Mouse (Mus musculus) MEL (cell line): ENCODE measurements around the gene Map3k3. TPM values are rescaled to one million over a fixed set of nuclear protein-coding genes. Genes with fewer than 3 reads are reported as not detected.

Source experiments
- DNase-seq: peaks from one replicate; pipeline ENCODE4 v3.0.0; 2011; ENCODE audit warnings: low read depth, low spot score
- H3K27ac ChIP-seq: 2 replicates; pipeline ENCODE4 v1.5.1; 2012; ENCODE audit warnings: low read depth, mild to moderate bottlenecking, control low read depth, low read length, moderate library complexity; ENCODE audit not compliant: control insufficient read depth
- H3K27me3 ChIP-seq, 2 experiments: fragments of 150-350 bp in 1 of 2; sonication (generic) in 1 of 2; 2 replicates each; pipeline ENCODE4 v1.6.1; 2012; ENCODE audit warnings: low read length in 2 of 2, mild to moderate bottlenecking in 2 of 2, improper control_type of control experiment in 1 of 2, moderate library complexity in 1 of 2; ENCODE audit not compliant: insufficient read depth in 2 of 2, control insufficient read depth in 1 of 2
- H3K36me3 ChIP-seq, 2 experiments: 2 replicates each; pipeline ENCODE4 v1.6.1; 2012 to 2014; ENCODE audit warnings: low read length in 2 of 2, improper control_type of control experiment in 1 of 2, inconsistent platforms in 1 of 2, mild to moderate bottlenecking in 1 of 2; ENCODE audit not compliant: insufficient read depth in 2 of 2, control insufficient read depth in 1 of 2
- H3K4me1 ChIP-seq, 2 experiments: fragments of 150-350 bp in 1 of 2; sonication (generic) in 1 of 2; 2 replicates each; pipeline ENCODE4 v1.6.1; 2012; ENCODE audit warnings: low read length in 2 of 2, improper control_type of control experiment in 1 of 2, mild to moderate bottlenecking in 1 of 2; ENCODE audit not compliant: insufficient read depth in 2 of 2, control insufficient read depth in 1 of 2
- H3K4me3 ChIP-seq, 2 experiments: fragments of 150-350 bp in 1 of 2; sonication (generic) in 1 of 2; 2 replicates each; pipeline ENCODE4 v1.5.1; 2012; ENCODE audit warnings: low read depth in 2 of 2, low read length in 2 of 2, mild to moderate bottlenecking in 2 of 2, moderate library complexity in 2 of 2, control low read depth in 1 of 2, improper control_type of control experiment in 1 of 2; ENCODE audit not compliant: control insufficient read depth in 1 of 2, insufficient read depth in 1 of 2
- H3K79me2 ChIP-seq: 2 replicates; pipeline ENCODE4 v1.6.1; 2012; ENCODE audit warnings: mild to moderate bottlenecking, low read length, moderate library complexity; ENCODE audit not compliant: control insufficient read depth, poor library complexity, insufficient read depth
- H3K9ac ChIP-seq: 2 replicates; pipeline ENCODE4 v1.6.1; 2012; ENCODE audit warnings: low read depth, mild to moderate bottlenecking, control low read depth, low read length, moderate library complexity; ENCODE audit not compliant: control insufficient read depth, poor library complexity, severe bottlenecking
- H3K9me3 ChIP-seq: fragments of 150-350 bp; sonication (generic); replicated peaks from 2 replicates; pipeline ENCODE4 v1.6.1; 2012; ENCODE audit warnings: mild to moderate bottlenecking, low read length, improper control_type of control experiment, moderate library complexity; ENCODE audit not compliant: insufficient read depth
- E2F4 ChIP-seq: IDR thresholded peaks from 2 replicates; pipeline ENCODE4 v1.6.1; 2011; ENCODE audit warnings: low read depth, low read length, improper control_type of control experiment, borderline replicate concordance
- ELF1 ChIP-seq: IDR thresholded peaks from 2 replicates; pipeline ENCODE4 v1.6.1; 2014; ENCODE audit warnings: low read depth, mild to moderate bottlenecking, inconsistent platforms, low read length, improper control_type of control experiment, moderate library complexity
- EP300 ChIP-seq, 2 experiments: IDR thresholded peaks; 2 replicates each; pipeline ENCODE4 v1.6.1; 2011; ENCODE audit warnings: improper control_type of control experiment in 2 of 2, low read length in 2 of 2, low read depth in 1 of 2, mild to moderate bottlenecking in 1 of 2
- GATA1 ChIP-seq: IDR thresholded peaks from 2 replicates; pipeline ENCODE4 v1.6.1; 2011; ENCODE audit warnings: low read depth, low read length, improper control_type of control experiment
- HCFC1 ChIP-seq: IDR thresholded peaks from 2 replicates; pipeline ENCODE4 v1.6.1; 2012; ENCODE audit warnings: low read depth, mild to moderate bottlenecking, inconsistent platforms, low read length, improper control_type of control experiment, moderate library complexity
- KAT2A ChIP-seq: conservative IDR thresholded peaks from 2 replicates; pipeline ENCODE4 v1.6.1; 2012; ENCODE audit warnings: low read depth, low read length, improper control_type of control experiment, inconsistent platforms
- MAX ChIP-seq: IDR thresholded peaks from 2 replicates; pipeline ENCODE4 v1.6.1; 2011; ENCODE audit warnings: low read length, improper control_type of control experiment
- MEF2A ChIP-seq: IDR thresholded peaks from 2 replicates; pipeline ENCODE4 v1.6.1; 2014; ENCODE audit warnings: low read depth, mild to moderate bottlenecking, inconsistent platforms, low read length, improper control_type of control experiment; ENCODE audit not compliant: poor library complexity, insufficient replicate concordance, severe bottlenecking; ENCODE audit errors: extremely low read depth
- MYB ChIP-seq: IDR thresholded peaks from 2 replicates; pipeline ENCODE4 v1.6.1; 2011; ENCODE audit warnings: mild to moderate bottlenecking, low read depth, low read length, improper control_type of control experiment
- NELFE ChIP-seq: IDR thresholded peaks from 2 replicates; pipeline ENCODE4 v1.6.1; 2011; ENCODE audit warnings: low read depth, low read length, improper control_type of control experiment
- POLR2AphosphoS2 ChIP-seq: IDR thresholded peaks from 2 replicates; pipeline ENCODE4 v1.6.1; 2011; ENCODE audit warnings: low read length, improper control_type of control experiment
- POLR2AphosphoS5 ChIP-seq: IDR thresholded peaks from 2 replicates; pipeline ENCODE4 v1.6.1; 2012; ENCODE audit warnings: low read depth, borderline replicate concordance, mild to moderate bottlenecking, inconsistent platforms, low read length, moderate library complexity, mixed read lengths
- RCOR1 ChIP-seq: IDR thresholded peaks from 2 replicates; pipeline ENCODE4 v1.6.1; 2012; ENCODE audit warnings: low read depth, mild to moderate bottlenecking, inconsistent platforms, low read length, improper control_type of control experiment
- SIN3A ChIP-seq: IDR thresholded peaks from 2 replicates; pipeline ENCODE4 v1.6.1; 2012; ENCODE audit warnings: low read length, improper control_type of control experiment, inconsistent platforms
- SMC3 ChIP-seq: IDR thresholded peaks from 2 replicates; pipeline ENCODE4 v1.6.1; 2011; ENCODE audit warnings: low read depth, low read length, improper control_type of control experiment
- TBP ChIP-seq: IDR thresholded peaks from 2 replicates; pipeline ENCODE4 v1.8.0; 2011; ENCODE audit warnings: low read depth, low read length, improper control_type of control experiment
- USF1 ChIP-seq: IDR thresholded peaks from 2 replicates; pipeline ENCODE4 v1.6.1; 2014; ENCODE audit warnings: low read depth, mild to moderate bottlenecking, inconsistent platforms, low read length, improper control_type of control experiment, moderate library complexity
- USF2 ChIP-seq, 2 experiments: IDR thresholded peaks; 2 replicates each; pipeline ENCODE4 v1.6.1; 2011 to 2012; ENCODE audit warnings: improper control_type of control experiment in 2 of 2, low read length in 2 of 2, borderline replicate concordance in 1 of 2, inconsistent platforms in 1 of 2, low read depth in 1 of 2, mild to moderate bottlenecking in 1 of 2; ENCODE audit not compliant: insufficient read depth in 1 of 2
- ZKSCAN1 ChIP-seq: IDR thresholded peaks from 2 replicates; pipeline ENCODE4 v1.6.1; 2012; ENCODE audit warnings: low read depth, mild to moderate bottlenecking, inconsistent platforms, low read length, improper control_type of control experiment, moderate library complexity
- polyA plus RNA-seq, 2 experiments: library from polyadenylated mRNA; stranded (reverse) in 1 of 2; unstranded in 1 of 2; fragments of >175 nt in 1 of 2; fragments of >200 nt in 1 of 2; gene quantifications; 2 replicates each; pipeline versions ENCODE4 v1.2.1 to v1.2.4; 2012; ENCODE audit warnings: low replicate concordance in 2 of 2, low read depth in 1 of 2; ENCODE audit not compliant: insufficient read length in 2 of 2, insufficient read depth in 1 of 2, missing spikeins in 1 of 2
- total RNA-seq: library from RNA; depleted of rRNA; stranded (reverse); fragments of 300-350 nt; gene quantifications from 2 replicates; pipeline ENCODE4 v1.2.3, GENCODE M21; 2012

Gene Map3k3
- total and polyA plus RNA-seq, 3 experiments, result 10.5 to 14.3 TPM; not detected in 1

DNA sequence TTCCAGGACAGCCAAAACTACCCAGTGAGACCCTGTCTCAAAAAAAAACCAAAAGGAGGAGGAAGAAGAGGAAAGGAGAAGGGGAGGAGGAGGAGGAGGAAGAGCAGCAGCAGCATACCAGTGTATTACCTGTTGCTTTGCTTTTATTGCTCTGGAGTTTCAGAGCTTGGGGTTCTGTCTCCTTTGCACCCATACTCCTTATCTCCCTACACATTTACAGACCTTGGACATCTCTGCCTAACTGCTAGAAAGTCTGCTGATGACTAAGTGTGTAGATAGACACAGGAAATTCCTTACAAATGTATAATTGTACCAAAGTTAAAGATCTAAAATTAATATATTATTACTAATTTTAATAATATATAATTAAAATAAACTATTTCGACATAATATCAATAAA lies 39.2 kb upstream of the Map3k3 start:
- no peak for DNase-seq
- no peak overlapping the region for H3K4me3 ChIP-seq
- no peak for TF ChIP-seq TBP
- peak; percentile 45 to 60 for TF ChIP-seq EP300 (IDR thresholded peaks at IDR 0.05; ENCODE audit: low read depth in 1 of 2, low read length in 2 of 2)
- TF ChIP-seq GATA1, result peak; percentile 60
- TF ChIP-seq, all 39 proteins: peak for 2
- Histone ChIP-seq H3K27me3 (no peaks in the 10 kb centered on the region), H3K36me3 (peaks cover 38 to 41% of the 10 kb centered on the region in 2 experiments), H3K4me1 (peaks cover 22 to 24% of the 10 kb centered on the region in 2 experiments), H3K9ac (no peak overlapping the region), H3K27ac (no peak overlapping the region), H3K9me3 (no peaks in the 10 kb centered on the region), H3K79me2 (peaks cover 42% of the 10 kb centered on the region)

DNA sequence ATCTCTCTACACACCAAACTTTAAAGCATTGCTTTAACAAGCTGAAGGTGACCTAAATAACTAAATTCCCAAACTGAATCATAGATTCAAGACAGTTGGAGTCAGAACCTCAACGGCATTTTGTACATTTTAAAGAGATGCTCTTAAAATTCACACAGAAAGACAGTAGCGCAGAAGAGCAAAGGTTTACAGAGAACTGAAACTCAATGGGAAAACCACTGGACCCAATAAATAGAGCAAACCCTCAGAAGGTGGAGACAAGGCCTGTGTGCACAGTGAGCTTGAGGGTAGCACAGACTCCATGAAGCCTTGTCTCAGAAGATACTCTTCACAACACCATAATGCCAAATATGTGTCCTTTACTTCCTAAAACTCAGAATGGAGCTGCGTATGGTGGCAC lies 38.6 kb upstream of the Map3k3 start:
- H3K4me1 ChIP-seq, result peaks cover 16 to 22% of the 10 kb centered on the region in 2 experiments
- TF ChIP-seq RCOR1 (no peak), HCFC1 (no peak), MAX (no peak), SIN3A (no peak), E2F4 (no peak), ZKSCAN1 (no peak), MYB (no peak), POLR2AphosphoS2 (no peak), USF2 (IDR thresholded peaks at IDR 0.05; ENCODE audit: borderline replicate concordance in 1 of 2, insufficient read depth in 1 of 2, low read depth in 1 of 2, low read length in 2 of 2) (no peak), MEF2A (no peak), KAT2A (no peak), NELFE (no peak)
- DNase-seq, result no peak
- no peak overlapping the region for H3K27ac ChIP-seq
- no peak overlapping the region for H3K9ac ChIP-seq
- H3K9me3 ChIP-seq, result no peaks in the 10 kb centered on the region
- peaks cover 36% of the 10 kb centered on the region for H3K79me2 ChIP-seq
- peaks cover 35 to 44% of the 10 kb centered on the region in 2 experiments for H3K36me3 ChIP-seq
- no peak overlapping the region for H3K4me3 ChIP-seq
- no peaks in the 10 kb centered on the region for H3K27me3 ChIP-seq

DNA sequence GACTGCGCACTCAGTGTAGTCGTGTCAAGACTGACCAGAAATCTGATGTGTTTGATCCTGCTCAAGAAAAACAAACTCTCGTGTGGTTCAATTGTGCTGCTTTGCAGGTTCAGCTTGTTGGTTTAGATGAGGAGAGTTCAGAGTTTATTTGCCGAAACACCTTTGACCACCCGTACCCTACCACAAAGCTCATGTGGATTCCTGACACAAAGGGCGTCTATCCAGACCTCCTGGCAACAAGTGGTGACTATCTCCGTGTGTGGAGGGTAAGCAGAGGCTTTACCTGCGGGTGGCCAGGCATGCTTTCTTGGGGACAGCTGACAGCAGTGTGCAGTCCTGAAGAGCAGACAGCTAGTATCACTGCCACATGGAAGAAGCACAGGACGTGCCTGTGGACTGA lies 37.8 kb upstream of the Map3k3 start:
- no peak for DNase-seq
- no peak overlapping the region for H3K9ac ChIP-seq
- H3K27ac ChIP-seq, result no peak overlapping the region
- H3K9me3 ChIP-seq, result no peaks in the 10 kb centered on the region
- peaks cover 31 to 49% of the 10 kb centered on the region in 2 experiments for H3K36me3 ChIP-seq
- peaks cover 30% of the 10 kb centered on the region for H3K79me2 ChIP-seq
- peaks cover 16 to 18% of the 10 kb centered on the region in 2 experiments for H3K4me1 ChIP-seq
- H3K4me3 ChIP-seq, result no peak overlapping the region
- TF ChIP-seq USF1 (no peak), MEF2A (no peak), EP300 (IDR thresholded peaks at IDR 0.05; ENCODE audit: low read depth in 1 of 2, low read length in 2 of 2) (no peak), ELF1 (no peak), POLR2AphosphoS5 (no peak), E2F4 (no peak), SMC3 (no peak)
- H3K27me3 ChIP-seq, result no peaks in the 10 kb centered on the region
